Mouse (Mus musculus): ENCODE measurements at regions not wholly inside any gene's neighbourhood (a gene's known extent, or its start where the extent isn't known, plus 50 kb on each side); places are given as distances from the start of the nearest gene placed in this dataset.

- no peak for TF ChIP-seq CTCF (IDR thresholded peaks at IDR 0.05; ENCODE audit: borderline replicate concordance, insufficient read depth, low read length)
- no peak for TF ChIP-seq POLR2A (IDR thresholded peaks at IDR 0.05; ENCODE audit: low read depth, low read length)
These were observed 147.6 kb upstream of the Adamts3 start for GRCm38 (mm10) chr5:90030737-90031136.

Measured in embryonic fibroblast, embryonic 13.5 days (primary cell).